ENCODE assay signal across 14 mouse cellular contexts in the genomic region with DNA sequence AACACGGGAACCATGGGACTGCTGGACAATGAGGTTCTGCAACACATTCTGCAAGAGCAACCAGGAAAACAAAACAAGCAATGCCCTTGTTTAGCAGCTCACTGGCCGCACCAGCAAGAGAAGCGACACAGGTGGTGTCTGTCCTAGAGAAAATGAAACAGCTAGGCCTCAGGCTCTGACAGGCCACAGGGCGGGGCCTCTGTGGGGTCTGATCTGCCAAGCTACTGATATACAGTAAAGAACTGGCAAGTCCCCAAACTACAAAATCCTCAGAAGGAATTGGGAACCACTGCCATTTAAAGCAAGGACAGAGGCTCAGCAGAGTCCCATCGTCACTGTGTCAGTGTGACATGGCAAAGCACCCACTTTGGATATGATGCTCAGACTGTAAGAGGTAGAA. TPM values are rescaled to one million over a fixed set of nuclear protein-coding genes. Genes with fewer than 3 reads are reported as not detected.
A peak's percentile ranks its signal among the peaks of the same experiment; 100 is the strongest.
DNase-seq lines count a peak whose midpoint lies in the region; ATAC-seq and TF ChIP-seq lines count a peak whose summit lies in the region.
"Had no signal": no experiment of that assay in that cellular context is flagged by ENCODE, and none has a peak within 500 bp of the region (broad histone marks: within the 10 kb centered on the region; RNA-seq: fewer than 3 reads in every experiment).

No protein-coding gene starts in this region.

- H3K27ac ChIP-seq in kidney, adult 2 months (ENCODE audit: insufficient read depth, low read depth, low read length), result no peak overlapping the region
- no peak overlapping the region for H3K27ac ChIP-seq in intestine, postnatal 0 days (ENCODE audit: low read depth, low read length)
- H3K27ac ChIP-seq: embryonic facial prominence, embryonic 10.5 days; hindbrain, postnatal 0 days; lung, embryonic 15.5 days had no signal

- WGBS in kidney, adult 2 months, result 70% methylated on average over 5 of the region's 5 CpGs
- WGBS in intestine, postnatal 0 days, result 76% methylated on average over 5 of the region's 5 CpGs

- ATAC-seq in intestine, postnatal 0 days, result no peak
- ATAC-seq: forebrain, embryonic 16.5 days; hindbrain, postnatal 0 days had no signal

- no peak overlapping the region for H3K4me2 ChIP-seq in intestine, postnatal 0 days (replicated peaks; ENCODE audit: low read depth)
- H3K4me2 ChIP-seq: lung, embryonic 15.5 days had no signal

- no peak overlapping the region for H3K4me3 ChIP-seq in kidney, adult 2 months (ENCODE audit: insufficient read depth, low read depth, low read length)
- H3K4me3 ChIP-seq in intestine, postnatal 0 days (ENCODE audit: low read depth, low read length), result no peak overlapping the region
- H3K4me3 ChIP-seq: embryonic facial prominence, embryonic 10.5 days; lung, embryonic 15.5 days had no signal

- no peak overlapping the region for H3K9ac ChIP-seq in intestine, postnatal 0 days (ENCODE audit: low read depth, low read length)
- H3K9ac ChIP-seq: lung, embryonic 15.5 days had no signal

- no peaks in the 10 kb centered on the region for H3K36me3 ChIP-seq in kidney, adult 2 months (ENCODE audit: control insufficient read depth, insufficient read depth, low read length)
- H3K36me3 ChIP-seq in intestine, postnatal 0 days (ENCODE audit: control insufficient read depth, insufficient read depth), result no peaks in the 10 kb centered on the region
- H3K36me3 ChIP-seq: embryonic facial prominence, embryonic 10.5 days; lung, embryonic 15.5 days had no signal

- TF ChIP-seq CTCF in kidney, adult 2 months (conservative IDR thresholded peaks at IDR 0.05; ENCODE audit: insufficient read depth, insufficient read length, low read depth, low read length), result no peak
- no peak for TF ChIP-seq CTCF in intestine, postnatal 0 days (IDR thresholded peaks at IDR 0.05; ENCODE audit: low read depth)

- TF ChIP-seq POLR2A in kidney, adult 2 months (IDR thresholded peaks at IDR 0.05; ENCODE audit: low read depth, low read length), result no peak

- H3K4me1 ChIP-seq in kidney, adult 2 months (ENCODE audit: control insufficient read depth, insufficient read depth, low read length), result no peaks in the 10 kb centered on the region
- 0 out of 2 replicates have a peak, but pooled peaks cover 4% of the 10 kb centered on the region for H3K4me1 ChIP-seq in intestine, postnatal 0 days (replicated peaks; ENCODE audit: control insufficient read depth, insufficient read depth, low read length)
- H3K4me1 ChIP-seq: embryonic facial prominence, embryonic 10.5 days had no signal

- no peaks in the 10 kb centered on the region for H3K27me3 ChIP-seq in kidney, adult 2 months (replicated peaks; ENCODE audit: control insufficient read depth, insufficient read depth, low read length)
- H3K27me3 ChIP-seq in intestine, postnatal 0 days (replicated peaks; ENCODE audit: control insufficient read depth, insufficient read depth, low read length), result no peaks in the 10 kb centered on the region
- H3K27me3 ChIP-seq: lung, embryonic 15.5 days had no signal

- DNase-seq in kidney, postnatal 4 days, result peak; percentile 43 to 64
- DNase-seq in kidney, adult 2 months, result no peak
- DNase-seq in MEL-GATA-1-ER (ENCODE audit: extremely low read depth, low read depth) (peak; percentile 50), liver (peak; percentile 86)
- peak; percentile 32 to 45 for DNase-seq in spleen, postnatal 36 days (ENCODE audit: low spot score in 2 of 2)
- no peak for DNase-seq in layer of hippocampus, adult 11-12 months (ENCODE audit: low spot score)
- DNase-seq in cerebellum, adult 9-11 months, result no peak
- DNase-seq: adrenal gland, adult 2 months had no signal

- H3K9me3 ChIP-seq in intestine, postnatal 0 days (ENCODE audit: control insufficient read depth), result no peaks in the 10 kb centered on the region
- H3K9me3 ChIP-seq: embryonic facial prominence, embryonic 10.5 days; G1E; lung, embryonic 15.5 days had no signal

RNA-seq across cellular contexts. Expression of a gene that starts 5.8 kb away (rescaled TPM):
- polyA plus RNA-seq in kidney, adult 2 months (2012; rRNA removed), result 1.9 and 2.2 TPM in 2 replicates
- 2.5 TPM in 2 replicates for polyA plus RNA-seq in intestine, postnatal 0 days (2015; fragmentation: Nextera tagmentation; extraction: Ambion mirVana)

RNA-seq across cellular contexts. Expression of a gene that starts 36.5 kb away (rescaled TPM):
- 0.22 and 0.24 TPM in 2 replicates for polyA plus RNA-seq in kidney, adult 2 months (2012; rRNA removed)
- polyA plus RNA-seq in intestine, postnatal 0 days (2015; fragmentation: Nextera tagmentation; extraction: Ambion mirVana), result 0.17 TPM in 1 of 2 replicates, not detected in the other

RNA-seq across cellular contexts. Expression of a gene that starts 40.8 kb away (rescaled TPM):
- 26.8 and 39.7 TPM in 2 replicates for polyA plus RNA-seq in kidney, adult 2 months (2012; rRNA removed)
- 237 and 238 TPM in 2 replicates for polyA plus RNA-seq in intestine, postnatal 0 days (2015; fragmentation: Nextera tagmentation; extraction: Ambion mirVana)

RNA-seq across cellular contexts. Expression of a gene that starts 59.1 kb away (rescaled TPM):
- polyA plus RNA-seq in kidney, adult 2 months (2012; rRNA removed), result not detected in 2 replicates
- polyA plus RNA-seq in intestine, postnatal 0 days (2015; fragmentation: Nextera tagmentation; extraction: Ambion mirVana), result not detected in 2 replicates
- polyA plus RNA-seq: adrenal gland, adult 2 months; embryonic facial prominence, embryonic 10.5 days; forebrain, embryonic 16.5 days; G1E; hindbrain, postnatal 0 days; lung, embryonic 15.5 days had no signal

Comparison
In these comparisons a context has a peak if more than half of its experiments do, and no peak if none do; other contexts are left out.
1. DNase-seq: peak in kidney, postnatal 4 days (2 of 2), MEL-GATA-1-ER (single experiment), liver (single experiment) and spleen, postnatal 36 days (2 of 2); none in kidney, adult 2 months (single experiment), layer of hippocampus, adult 11-12 months (single experiment) and cerebellum, adult 9-11 months (single experiment).